Mouse (Mus musculus): ENCODE data around the gene Cntn4. TPM values are rescaled to one million over a fixed set of nuclear protein-coding genes. Genes with fewer than 3 reads are reported as not detected.
"Not testable (repeated sequence)": the region's sequence is repeated elsewhere in the genome, so short reads cannot be mapped to it uniquely, and the experiment has no call there.

Cntn4 gene
- polyA plus RNA-seq, 1 experiment from 2014 or later = not detected

DNA sequence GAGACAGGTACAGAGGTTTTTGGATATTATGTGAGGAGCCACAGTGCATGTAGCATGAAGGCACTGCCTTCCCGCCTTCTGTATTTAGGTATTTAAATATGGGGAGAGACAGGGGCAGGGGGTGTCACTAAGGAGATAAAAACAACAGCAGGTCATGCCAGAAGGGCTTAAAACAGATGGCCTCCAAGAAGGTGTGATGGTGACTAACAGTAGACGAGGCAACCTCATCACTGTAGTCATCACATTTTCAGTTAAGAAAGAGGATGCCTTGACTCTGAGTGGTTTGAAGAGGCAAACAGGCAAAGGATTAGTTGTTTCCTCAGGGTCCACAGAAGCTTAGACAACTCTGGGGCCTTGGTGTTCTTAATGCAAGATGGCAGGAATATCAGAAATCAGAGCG lies 655.0 kb downstream of the Cntn4 start:
- ATAC-seq (ENCODE audit: insufficient read depth) = no peak
- Histone ChIP-seq H3K4me1 (replicated peaks) (no peaks in the 10 kb centered on the region), H3K9me3 (replicated peaks) (no peaks in the 10 kb centered on the region), H3K27ac (replicated peaks) (no peak overlapping the region), H3K27me3 (no peaks in the 10 kb centered on the region), H3K36me3 (replicated peaks) (no peaks in the 10 kb centered on the region), H3K4me2 (no peak overlapping the region), H3K4me3 (replicated peaks) (no peak overlapping the region), H3K9ac (no peak overlapping the region)
- 60% methylated on average over 3 of the region's 3 CpGs for WGBS (ENCODE audit: insufficient replicate concordance)

- Histone ChIP-seq H3K36me3 (replicated peaks) (no peaks in the 10 kb centered on the region), H3K4me2 (no peak overlapping the region), H3K27ac (replicated peaks) (no peak overlapping the region), H3K9me3 (replicated peaks) (no peaks in the 10 kb centered on the region), H3K9ac (no peak overlapping the region), H3K27me3 (no peaks in the 10 kb centered on the region), H3K4me1 (replicated peaks) (no peaks in the 10 kb centered on the region), H3K4me3 (replicated peaks) (no peak overlapping the region)
- no peak for ATAC-seq (ENCODE audit: insufficient read depth)
- WGBS (ENCODE audit: insufficient replicate concordance) = 57% methylated on average over 1 of the region's 1 CpGs
These were observed 655.5 kb downstream of the Cntn4 start for GRCm38 (mm10) chr6:106332933-106333332.

- 21% methylated on average over 1 of the region's 1 CpGs for WGBS (ENCODE audit: insufficient replicate concordance)
- Histone ChIP-seq H3K9ac (no peak overlapping the region), H3K27me3 (no peaks in the 10 kb centered on the region), H3K4me3 (replicated peaks) (no peak overlapping the region), H3K9me3 (replicated peaks) (no peaks in the 10 kb centered on the region), H3K27ac (replicated peaks) (no peak overlapping the region), H3K36me3 (replicated peaks) (no peaks in the 10 kb centered on the region), H3K4me2 (no peak overlapping the region), H3K4me1 (replicated peaks) (no peaks in the 10 kb centered on the region)
- ATAC-seq (ENCODE audit: insufficient read depth) = no peak
These were observed 657.6 kb downstream of the Cntn4 start for GRCm38 (mm10) chr6:106335066-106335465.

DNA sequence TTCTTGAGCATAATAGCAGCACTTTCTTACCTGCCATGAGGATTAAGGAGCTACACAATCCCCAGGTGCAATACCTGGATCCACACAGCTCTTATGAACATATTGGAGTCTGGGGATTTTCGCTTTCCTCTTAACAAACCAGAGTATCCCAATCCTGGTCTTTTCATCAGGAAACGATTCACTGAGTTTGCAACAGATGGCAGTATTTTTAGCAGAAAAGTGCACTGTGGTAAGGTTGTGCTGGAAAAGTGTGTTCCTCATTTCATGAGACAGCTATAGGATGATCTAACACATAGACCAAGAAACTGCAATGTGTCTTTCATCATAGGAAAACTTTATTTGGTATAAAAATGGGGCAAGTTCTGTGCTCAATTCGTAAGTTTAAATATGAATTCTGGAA lies 659.3 kb downstream of the Cntn4 start:
- Histone ChIP-seq H3K4me1 (replicated peaks) (no peaks in the 10 kb centered on the region), H3K4me3 (replicated peaks) (no peak overlapping the region), H3K36me3 (replicated peaks) (no peaks in the 10 kb centered on the region), H3K27me3 (no peaks in the 10 kb centered on the region), H3K9me3 (replicated peaks) (no peaks in the 10 kb centered on the region), H3K4me2 (no peak overlapping the region), H3K9ac (no peak overlapping the region), H3K27ac (replicated peaks) (no peak overlapping the region)
- WGBS (ENCODE audit: insufficient replicate concordance) = 50% methylated on average over 3 of the region's 3 CpGs
- ATAC-seq (ENCODE audit: insufficient read depth) = no peak

GRCm38 (mm10) chr6:106337829-106338228 lies 660.4 kb downstream of the Cntn4 start:
- Histone ChIP-seq H3K27ac (replicated peaks) (no peak overlapping the region), H3K9me3 (replicated peaks) (no peaks in the 10 kb centered on the region), H3K4me3 (replicated peaks) (no peak overlapping the region), H3K4me2 (no peak overlapping the region), H3K9ac (no peak overlapping the region), H3K27me3 (no peaks in the 10 kb centered on the region), H3K4me1 (replicated peaks) (no peaks in the 10 kb centered on the region), H3K36me3 (replicated peaks) (no peaks in the 10 kb centered on the region)
- no peak for ATAC-seq (ENCODE audit: insufficient read depth)

- no peak overlapping the region for H3K27ac ChIP-seq (replicated peaks)
- no peak overlapping the region for H3K9ac ChIP-seq
- no peaks in the 10 kb centered on the region for H3K27me3 ChIP-seq
- H3K4me3 ChIP-seq (replicated peaks) = no peak overlapping the region
- no peaks in the 10 kb centered on the region for H3K4me1 ChIP-seq (replicated peaks)
- no peak overlapping the region for H3K4me2 ChIP-seq
- ATAC-seq (ENCODE audit: insufficient read depth) = no peak
- H3K36me3 ChIP-seq (replicated peaks) = no peaks in the 10 kb centered on the region
- H3K9me3 ChIP-seq (replicated peaks) = no peaks in the 10 kb centered on the region
These were observed 663.7 kb downstream of the Cntn4 start for GRCm38 (mm10) chr6:106341114-106341513.

GRCm38 (mm10) chr6:106350072-106350471 lies 672.6 kb downstream of the Cntn4 start:
- Histone ChIP-seq H3K9ac (no peak overlapping the region), H3K9me3 (replicated peaks) (no peaks in the 10 kb centered on the region), H3K27ac (replicated peaks) (no peak overlapping the region), H3K4me1 (replicated peaks) (no peaks in the 10 kb centered on the region), H3K27me3 (no peaks in the 10 kb centered on the region), H3K4me2 (no peak overlapping the region), H3K4me3 (replicated peaks) (no peak overlapping the region), H3K36me3 (replicated peaks) (no peaks in the 10 kb centered on the region)
- WGBS (ENCODE audit: insufficient replicate concordance) = 52% methylated on average over 3 of the region's 3 CpGs
- ATAC-seq (ENCODE audit: insufficient read depth) = no peak

DNA sequence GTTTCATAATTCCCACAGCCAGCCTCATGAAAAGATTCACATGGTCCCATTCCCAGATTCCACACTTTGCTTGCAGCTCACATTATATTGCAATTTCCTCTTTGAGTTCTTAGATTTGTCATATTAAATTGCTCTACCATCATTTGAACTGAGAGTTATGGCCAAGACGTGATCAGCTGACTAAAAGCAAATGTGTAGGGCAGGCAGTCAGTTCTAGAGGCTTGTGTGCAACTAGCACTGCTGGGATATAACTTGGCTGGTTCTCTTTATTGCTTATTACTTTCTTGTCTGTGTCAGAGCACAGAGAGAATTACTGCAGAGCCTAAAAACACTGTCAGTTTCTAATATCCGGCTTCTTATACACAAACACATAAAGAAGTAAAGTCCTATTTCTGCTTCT lies 673.9 kb downstream of the Cntn4 start:
- no peak overlapping the region for H3K4me2 ChIP-seq
- H3K27ac ChIP-seq (replicated peaks) = no peak overlapping the region
- H3K9ac ChIP-seq = no peak overlapping the region
- 56% methylated on average over 2 of the region's 2 CpGs for WGBS (ENCODE audit: insufficient replicate concordance)
- no peaks in the 10 kb centered on the region for H3K36me3 ChIP-seq (replicated peaks)
- H3K4me1 ChIP-seq (replicated peaks) = no peaks in the 10 kb centered on the region
- no peaks in the 10 kb centered on the region for H3K27me3 ChIP-seq
- no peaks in the 10 kb centered on the region for H3K9me3 ChIP-seq (replicated peaks)
- no peak overlapping the region for H3K4me3 ChIP-seq (replicated peaks)
- ATAC-seq (ENCODE audit: insufficient read depth) = no peak

GRCm38 (mm10) chr6:106358801-106359200 lies 681.3 kb downstream of the Cntn4 start:
- not testable (repeated sequence) for ATAC-seq (ENCODE audit: insufficient read depth); H3K9ac ChIP-seq; H3K9me3 ChIP-seq (replicated peaks); H3K4me3 ChIP-seq (replicated peaks); H3K4me1 ChIP-seq (replicated peaks); H3K36me3 ChIP-seq (replicated peaks); H3K4me2 ChIP-seq; H3K27me3 ChIP-seq; H3K27ac ChIP-seq (replicated peaks)
- 59% methylated on average over 2 of the region's 2 CpGs for WGBS (ENCODE audit: insufficient replicate concordance)

- no peaks in the 10 kb centered on the region for H3K27me3 ChIP-seq
- no peaks in the 10 kb centered on the region for H3K9me3 ChIP-seq (replicated peaks)
- H3K9ac ChIP-seq = no peak overlapping the region
- H3K4me2 ChIP-seq = no peak overlapping the region
- no peak for ATAC-seq (ENCODE audit: insufficient read depth)
- H3K4me1 ChIP-seq (replicated peaks) = no peaks in the 10 kb centered on the region
- no peak overlapping the region for H3K4me3 ChIP-seq (replicated peaks)
- H3K36me3 ChIP-seq (replicated peaks) = no peaks in the 10 kb centered on the region
- 65% methylated on average over 6 of the region's 6 CpGs for WGBS (ENCODE audit: insufficient replicate concordance)
- no peak overlapping the region for H3K27ac ChIP-seq (replicated peaks)
These were observed 704.0 kb downstream of the Cntn4 start for GRCm38 (mm10) chr6:106381288-106382025.

GRCm38 (mm10) chr6:106387833-106388406 lies 710.5 kb downstream of the Cntn4 start:
- Histone ChIP-seq H3K4me2 (no peak overlapping the region), H3K9ac (no peak overlapping the region), H3K27me3 (no peaks in the 10 kb centered on the region), H3K4me1 (replicated peaks) (no peaks in the 10 kb centered on the region), H3K4me3 (replicated peaks) (no peak overlapping the region), H3K27ac (replicated peaks) (no peak overlapping the region), H3K36me3 (replicated peaks) (no peaks in the 10 kb centered on the region), H3K9me3 (replicated peaks) (no peaks in the 10 kb centered on the region)
- ATAC-seq (ENCODE audit: insufficient read depth) = no peak
- WGBS (ENCODE audit: insufficient replicate concordance) = 69% methylated on average over 2 of the region's 2 CpGs

DNA sequence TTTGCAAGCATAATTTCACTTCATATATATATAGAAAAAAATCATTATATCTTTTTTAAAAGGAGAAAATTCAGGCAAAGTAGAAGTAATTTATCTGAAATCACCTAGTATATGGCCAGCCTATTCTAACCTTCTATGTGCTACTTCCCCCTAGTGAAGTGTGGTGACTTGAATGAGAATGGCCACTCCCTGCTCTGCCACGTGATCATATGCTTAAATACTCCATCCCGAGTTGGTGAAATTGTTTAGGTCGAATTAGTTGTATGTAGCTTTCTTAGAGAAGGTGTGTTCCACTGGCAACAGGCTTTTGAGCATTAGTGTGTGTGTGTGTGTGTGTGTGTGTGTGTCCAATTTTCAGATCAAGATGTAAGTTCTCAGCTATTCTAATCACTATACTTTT lies 730.6 kb downstream of the Cntn4 start:
- H3K4me3 ChIP-seq (replicated peaks) = no peak overlapping the region
- 47% methylated on average over 3 of the region's 3 CpGs for WGBS (ENCODE audit: insufficient replicate concordance)
- no peaks in the 10 kb centered on the region for H3K36me3 ChIP-seq (replicated peaks)
- H3K9ac ChIP-seq = no peak overlapping the region
- no peaks in the 10 kb centered on the region for H3K9me3 ChIP-seq (replicated peaks)
- H3K27ac ChIP-seq (replicated peaks) = no peak overlapping the region
- no peaks in the 10 kb centered on the region for H3K4me1 ChIP-seq (replicated peaks)
- H3K27me3 ChIP-seq = no peaks in the 10 kb centered on the region
- no peak overlapping the region for H3K4me2 ChIP-seq
- no peak for ATAC-seq (ENCODE audit: insufficient read depth)
